Mouse (Mus musculus): ENCODE measurements around the gene Bnc2. TPM values are rescaled to one million over a fixed set of nuclear protein-coding genes. Genes with fewer than 3 reads are reported as not detected.

The Bnc2 gene
- polyA plus RNA-seq, 1 experiment: 0.82 TPM

GRCm38 (mm10) chr4:84352656-84353055 is 322.4 kb downstream of the Bnc2 start:
- no peak for TF ChIP-seq POLR2A (IDR thresholded peaks at IDR 0.05; ENCODE audit: borderline replicate concordance, insufficient read depth, low read length)
- TF ChIP-seq CTCF (IDR thresholded peaks at IDR 0.05; ENCODE audit: borderline replicate concordance, insufficient read depth, low read depth, low read length): no peak
- DNase-seq: no peak
- Histone ChIP-seq H3K4me1 (ENCODE audit: control insufficient read depth, insufficient read depth, low read length) (no peaks in the 10 kb centered on the region), H3K4me3 (replicated peaks; ENCODE audit: insufficient read depth, low read depth, low read length) (no peak overlapping the region), H3K27me3 (ENCODE audit: control insufficient read depth, insufficient read depth, low read length) (no peaks in the 10 kb centered on the region), H3K27ac (ENCODE audit: insufficient read depth, low read length) (no peak overlapping the region)
- WGBS: 56% methylated on average over 2 of the region's 2 CpGs

- H3K4me3 ChIP-seq (replicated peaks; ENCODE audit: insufficient read depth, low read depth, low read length): no peak overlapping the region
- no peaks in the 10 kb centered on the region for H3K27me3 ChIP-seq (ENCODE audit: control insufficient read depth, insufficient read depth, low read length)
- no peak for DNase-seq
- H3K4me1 ChIP-seq (ENCODE audit: control insufficient read depth, insufficient read depth, low read length): no peaks in the 10 kb centered on the region
- 79% methylated on average over 5 of the region's 5 CpGs for WGBS
- H3K27ac ChIP-seq (ENCODE audit: insufficient read depth, low read length): no peak overlapping the region
- TF ChIP-seq CTCF (IDR thresholded peaks at IDR 0.05; ENCODE audit: borderline replicate concordance, insufficient read depth, low read depth, low read length): no peak
- TF ChIP-seq POLR2A (IDR thresholded peaks at IDR 0.05; ENCODE audit: borderline replicate concordance, insufficient read depth, low read length): no peak
Observed at GRCm38 (mm10) chr4:84349536-84349935, 325.5 kb downstream of the Bnc2 start.

GRCm38 (mm10) chr4:84339172-84339571 is 335.9 kb downstream of the Bnc2 start:
- TF ChIP-seq CTCF (IDR thresholded peaks at IDR 0.05; ENCODE audit: borderline replicate concordance, insufficient read depth, low read depth, low read length) (no peak), POLR2A (IDR thresholded peaks at IDR 0.05; ENCODE audit: borderline replicate concordance, insufficient read depth, low read length) (no peak)
- Histone ChIP-seq H3K27me3 (ENCODE audit: control insufficient read depth, insufficient read depth, low read length) (no peaks in the 10 kb centered on the region), H3K4me1 (ENCODE audit: control insufficient read depth, insufficient read depth, low read length) (no peaks in the 10 kb centered on the region), H3K4me3 (replicated peaks; ENCODE audit: insufficient read depth, low read depth, low read length) (no peak overlapping the region), H3K27ac (ENCODE audit: insufficient read depth, low read length) (no peak overlapping the region)
- no peak for DNase-seq
- WGBS: 12% methylated on average over 4 of the region's 4 CpGs

DNA sequence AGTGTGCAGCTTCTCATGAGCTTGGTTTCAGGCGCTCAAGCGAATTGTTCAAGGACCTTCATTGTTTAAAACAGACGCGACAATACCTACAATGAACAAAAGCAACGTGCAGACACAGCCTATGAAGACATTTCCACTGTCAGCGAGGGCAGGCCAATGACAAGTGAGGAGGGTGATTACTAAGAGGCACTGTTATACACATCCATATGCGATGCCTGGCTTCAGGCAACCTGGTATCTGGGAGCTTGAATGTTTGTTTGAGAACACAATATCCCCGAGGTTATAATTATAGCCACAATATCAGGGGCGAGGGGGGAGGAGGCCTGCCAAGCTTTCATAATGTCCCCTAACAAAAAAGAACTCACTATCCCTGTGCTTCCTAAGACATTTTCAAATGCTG is 343.1 kb downstream of the Bnc2 start:
- 51% methylated on average over 9 of the region's 9 CpGs for WGBS
- H3K27me3 ChIP-seq (ENCODE audit: control insufficient read depth, insufficient read depth, low read length): no peaks in the 10 kb centered on the region
- no peak overlapping the region for H3K4me3 ChIP-seq (replicated peaks; ENCODE audit: insufficient read depth, low read depth, low read length)
- no peak for DNase-seq
- H3K4me1 ChIP-seq (ENCODE audit: control insufficient read depth, insufficient read depth, low read length): no peaks in the 10 kb centered on the region
- no peak overlapping the region for H3K27ac ChIP-seq (ENCODE audit: insufficient read depth, low read length)
- no peak for TF ChIP-seq CTCF (IDR thresholded peaks at IDR 0.05; ENCODE audit: borderline replicate concordance, insufficient read depth, low read depth, low read length)
- no peak for TF ChIP-seq POLR2A (IDR thresholded peaks at IDR 0.05; ENCODE audit: borderline replicate concordance, insufficient read depth, low read length)

GRCm38 (mm10) chr4:84331450-84331849 is 343.6 kb downstream of the Bnc2 start:
- no peak overlapping the region for H3K4me3 ChIP-seq (replicated peaks; ENCODE audit: insufficient read depth, low read depth, low read length)
- no peak overlapping the region for H3K27ac ChIP-seq (ENCODE audit: insufficient read depth, low read length)
- H3K4me1 ChIP-seq (ENCODE audit: control insufficient read depth, insufficient read depth, low read length): no peaks in the 10 kb centered on the region
- TF ChIP-seq CTCF (IDR thresholded peaks at IDR 0.05; ENCODE audit: borderline replicate concordance, insufficient read depth, low read depth, low read length) (no peak), POLR2A (IDR thresholded peaks at IDR 0.05; ENCODE audit: borderline replicate concordance, insufficient read depth, low read length) (no peak)
- no peaks in the 10 kb centered on the region for H3K27me3 ChIP-seq (ENCODE audit: control insufficient read depth, insufficient read depth, low read length)
- WGBS: 25% methylated on average over 3 of the region's 3 CpGs
- no peak for DNase-seq

GRCm38 (mm10) chr4:84330509-84330908 is 344.6 kb downstream of the Bnc2 start:
- 87% methylated on average over 4 of the region's 4 CpGs for WGBS
- H3K4me1 ChIP-seq (ENCODE audit: control insufficient read depth, insufficient read depth, low read length): no peaks in the 10 kb centered on the region
- no peak for DNase-seq
- H3K27ac ChIP-seq (ENCODE audit: insufficient read depth, low read length): no peak overlapping the region
- TF ChIP-seq CTCF (IDR thresholded peaks at IDR 0.05; ENCODE audit: borderline replicate concordance, insufficient read depth, low read depth, low read length): no peak
- no peak for TF ChIP-seq POLR2A (IDR thresholded peaks at IDR 0.05; ENCODE audit: borderline replicate concordance, insufficient read depth, low read length)
- H3K4me3 ChIP-seq (replicated peaks; ENCODE audit: insufficient read depth, low read depth, low read length): no peak overlapping the region
- H3K27me3 ChIP-seq (ENCODE audit: control insufficient read depth, insufficient read depth, low read length): no peaks in the 10 kb centered on the region

DNA sequence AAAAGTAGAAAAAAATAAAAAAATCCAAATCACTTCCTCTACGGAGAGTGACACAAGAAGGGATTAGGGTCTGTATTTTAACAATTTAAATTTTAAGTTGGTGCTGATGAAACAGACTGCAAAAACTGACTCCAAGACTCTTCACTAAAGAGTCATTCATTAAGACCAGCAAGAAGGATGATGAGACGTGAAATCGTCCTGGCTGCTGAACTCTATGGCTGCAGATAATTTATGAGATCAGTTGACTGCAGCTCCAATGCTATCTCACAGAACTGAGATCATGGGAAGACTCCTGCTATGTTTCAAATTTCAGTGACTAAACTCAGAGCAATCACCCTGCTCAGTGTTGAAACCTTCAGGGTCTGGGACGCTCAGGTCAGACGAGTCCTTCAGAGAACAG is 345.4 kb downstream of the Bnc2 start:
- 71% methylated on average over 5 of the region's 5 CpGs for WGBS

GRCm38 (mm10) chr4:84324371-84324770 is 350.7 kb downstream of the Bnc2 start:
- TF ChIP-seq POLR2A (IDR thresholded peaks at IDR 0.05; ENCODE audit: borderline replicate concordance, insufficient read depth, low read length) (no peak), CTCF (IDR thresholded peaks at IDR 0.05; ENCODE audit: borderline replicate concordance, insufficient read depth, low read depth, low read length) (no peak)
- DNase-seq: no peak
- H3K4me3 ChIP-seq (replicated peaks; ENCODE audit: insufficient read depth, low read depth, low read length): no peak overlapping the region
- no peaks in the 10 kb centered on the region for H3K27me3 ChIP-seq (ENCODE audit: control insufficient read depth, insufficient read depth, low read length)
- no peaks in the 10 kb centered on the region for H3K4me1 ChIP-seq (ENCODE audit: control insufficient read depth, insufficient read depth, low read length)
- 23% methylated on average over 4 of the region's 4 CpGs for WGBS
- H3K27ac ChIP-seq (ENCODE audit: insufficient read depth, low read length): no peak overlapping the region

More for the DNA sequence above, 345.4 kb downstream of the Bnc2 start:
- TF ChIP-seq POLR2A (IDR thresholded peaks at IDR 0.05; ENCODE audit: borderline replicate concordance, insufficient read depth, low read length): no peak
- TF ChIP-seq CTCF (IDR thresholded peaks at IDR 0.05; ENCODE audit: borderline replicate concordance, insufficient read depth, low read depth, low read length): no peak
- Histone ChIP-seq H3K4me1 (ENCODE audit: control insufficient read depth, insufficient read depth, low read length) (no peaks in the 10 kb centered on the region), H3K4me3 (replicated peaks; ENCODE audit: insufficient read depth, low read depth, low read length) (no peak overlapping the region), H3K27me3 (ENCODE audit: control insufficient read depth, insufficient read depth, low read length) (no peaks in the 10 kb centered on the region), H3K27ac (ENCODE audit: insufficient read depth, low read length) (no peak overlapping the region)
- no peak for DNase-seq

Measured in cerebellum, adult 2 months (tissue).